Mouse (Mus musculus): Measurements from ENCODE around the gene Ppp2r5c. TPM values are rescaled to one million over a fixed set of nuclear protein-coding genes. Genes with fewer than 3 reads are reported as not detected.

The Ppp2r5c gene
- polyA plus RNA-seq, 1 experiment = 22.8 TPM

DNA sequence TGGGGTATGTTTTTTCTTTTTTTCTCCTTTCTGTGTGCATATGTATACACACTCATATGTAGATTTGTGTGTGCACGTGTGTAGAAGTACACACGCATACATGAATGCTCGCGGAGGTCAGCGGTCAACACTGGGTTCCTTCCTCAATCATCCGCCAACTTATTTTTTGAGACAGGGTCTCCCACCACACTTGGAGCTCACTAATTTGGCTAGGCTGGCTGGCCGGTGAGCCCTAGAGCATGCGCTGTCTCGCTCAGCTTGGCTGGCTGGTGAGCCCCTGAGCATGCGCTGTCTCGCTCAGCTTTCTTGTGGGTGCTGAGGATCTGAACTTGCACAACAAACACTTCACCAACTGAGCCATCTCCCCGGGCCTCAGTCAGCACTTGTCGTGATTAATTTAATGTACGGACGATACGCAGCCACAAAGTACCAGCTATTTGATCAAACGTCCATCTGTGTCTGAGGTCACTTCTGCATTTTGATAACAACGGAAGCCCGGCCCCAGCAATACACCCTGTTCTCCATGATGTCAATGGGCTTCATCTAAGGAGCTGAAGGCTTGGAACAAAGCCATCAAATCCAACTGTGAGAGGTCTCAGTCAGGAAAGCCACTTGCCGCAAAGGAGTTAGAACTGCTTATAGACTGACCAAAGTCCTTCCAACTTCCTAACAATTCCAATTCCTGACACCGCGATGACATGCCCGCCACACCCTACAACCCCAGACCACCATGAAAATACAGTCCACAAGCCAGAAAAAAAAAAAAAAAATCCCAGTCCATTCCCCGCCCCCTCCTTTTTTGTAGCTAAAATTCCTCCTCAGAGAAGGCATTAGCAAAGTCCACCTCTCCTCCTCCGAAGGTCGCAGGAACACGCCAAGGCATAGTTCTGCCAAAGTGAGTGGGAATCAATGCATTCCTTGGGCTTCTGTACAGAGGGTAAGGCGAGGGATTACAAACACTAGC is 29.6 kb upstream of the Ppp2r5c start:
- WGBS = 45% methylated on average over 28 of the region's 28 CpGs
- no peaks in the 10 kb centered on the region for H3K36me3 ChIP-seq (ENCODE audit: control insufficient read depth, insufficient read depth, low read length)
- no peak for DNase-seq (ENCODE audit: low read depth in 1 of 2, low spot score in 2 of 2)
- H3K4me3 ChIP-seq (ENCODE audit: extremely low read depth, insufficient read depth, insufficient read length) = no peak overlapping the region
- no peaks in the 10 kb centered on the region for H3K27me3 ChIP-seq (ENCODE audit: control insufficient read depth, insufficient read depth, low read length)
- TF ChIP-seq CTCF (IDR thresholded peaks at IDR 0.05; ENCODE audit: extremely low read depth, insufficient read depth, insufficient read length, insufficient replicate concordance) (no peak), POLR2A (IDR thresholded peaks at IDR 0.05; ENCODE audit: low read depth, low read length) (no peak)
- no peak overlapping the region for H3K27ac ChIP-seq (ENCODE audit: insufficient read depth, low read length)
- H3K4me1 ChIP-seq (ENCODE audit: control insufficient read depth, insufficient read depth, insufficient read length) = no peaks in the 10 kb centered on the region

DNA sequence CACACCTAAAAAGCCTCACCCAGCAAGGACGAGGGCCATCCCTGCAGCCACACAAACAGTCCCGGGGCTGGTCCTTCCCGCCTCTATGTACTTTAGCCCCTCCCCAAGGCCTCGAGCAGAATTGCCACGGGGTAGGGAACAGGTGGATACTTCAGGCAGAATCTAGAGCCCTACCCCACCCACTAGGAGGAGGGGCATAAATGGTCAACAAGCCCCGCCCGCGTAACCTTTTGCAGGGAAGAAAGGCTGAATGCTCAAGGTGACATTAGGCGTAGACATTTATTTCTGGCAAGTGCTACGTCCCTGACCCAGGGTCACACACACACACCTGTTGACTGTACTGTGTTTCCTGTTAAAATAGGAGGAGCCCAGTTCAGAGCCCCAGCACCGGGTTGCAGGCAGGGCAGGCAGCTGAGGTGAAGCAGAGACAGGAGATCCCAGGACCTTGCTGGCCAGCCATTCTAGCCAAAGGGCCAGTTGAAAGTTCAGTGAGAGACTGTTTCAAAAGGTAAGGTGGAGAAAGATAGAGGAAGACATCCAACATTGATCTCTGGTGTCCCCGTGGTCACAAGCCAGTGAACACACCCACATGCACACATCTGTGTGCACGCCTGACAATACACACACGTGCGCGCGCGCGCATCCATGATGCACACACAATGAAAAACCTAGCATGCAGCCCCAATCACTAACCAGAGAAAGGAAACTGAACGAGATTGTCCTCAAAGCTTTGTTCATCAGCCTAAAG is 28.8 kb upstream of the Ppp2r5c start:
- no peak overlapping the region for H3K27ac ChIP-seq (ENCODE audit: insufficient read depth, low read length)
- WGBS = 53% methylated on average over 20 of the region's 20 CpGs

DNA sequence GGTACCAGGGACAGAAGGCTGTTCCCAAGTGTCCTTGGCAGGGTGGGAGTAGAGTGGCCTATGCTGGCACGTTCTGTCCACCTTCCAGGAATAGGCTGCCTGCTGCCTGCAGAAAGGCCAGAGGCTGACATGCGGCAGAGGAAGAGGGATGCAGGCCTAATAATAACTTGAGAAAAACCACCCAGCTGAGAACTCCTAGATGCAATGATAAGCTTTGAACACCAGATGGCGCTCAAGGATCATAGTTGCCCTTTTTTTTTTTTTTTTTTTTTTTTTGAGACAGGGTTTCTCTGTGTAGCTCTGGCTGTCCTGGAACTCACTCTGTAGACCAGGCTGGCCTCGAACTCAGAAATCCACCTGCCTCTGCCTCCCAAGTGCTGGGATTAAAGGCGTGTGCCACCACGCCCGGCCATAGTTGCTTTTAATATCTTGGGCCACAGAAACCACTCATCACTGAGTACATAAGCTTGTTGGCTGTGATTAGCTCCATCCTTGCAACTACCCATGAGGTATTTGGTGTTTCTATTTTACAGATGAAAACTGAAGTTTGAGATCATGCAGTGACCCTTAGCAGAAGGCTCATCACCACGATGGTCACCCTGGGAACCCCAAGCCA is 28.1 kb upstream of the Ppp2r5c start:
- Histone ChIP-seq H3K27ac (ENCODE audit: insufficient read depth, low read length) (no peak overlapping the region), H3K4me3 (ENCODE audit: extremely low read depth, insufficient read depth, insufficient read length) (no peak overlapping the region), H3K4me1 (ENCODE audit: control insufficient read depth, insufficient read depth, insufficient read length) (no peaks in the 10 kb centered on the region), H3K27me3 (ENCODE audit: control insufficient read depth, insufficient read depth, low read length) (no peaks in the 10 kb centered on the region), H3K36me3 (ENCODE audit: control insufficient read depth, insufficient read depth, low read length) (no peaks in the 10 kb centered on the region)
- TF ChIP-seq CTCF (IDR thresholded peaks at IDR 0.05; ENCODE audit: extremely low read depth, insufficient read depth, insufficient read length, insufficient replicate concordance) (peak; percentile 15; the same call in 1 of the 2 replicates), POLR2A (IDR thresholded peaks at IDR 0.05; ENCODE audit: low read depth, low read length) (no peak)
- whole genome bisulfite sequencing = 30% methylated on average over 8 of the region's 8 CpGs
- DNase-seq (ENCODE audit: low read depth in 1 of 2, low spot score in 2 of 2) = peak in 1 of 2 experiments; percentile 10

More for the DNA sequence above, 28.8 kb upstream of the Ppp2r5c start:
- Histone ChIP-seq H3K4me1 (ENCODE audit: control insufficient read depth, insufficient read depth, insufficient read length) (no peaks in the 10 kb centered on the region), H3K4me3 (ENCODE audit: extremely low read depth, insufficient read depth, insufficient read length) (no peak overlapping the region), H3K27me3 (ENCODE audit: control insufficient read depth, insufficient read depth, low read length) (no peaks in the 10 kb centered on the region), H3K36me3 (ENCODE audit: control insufficient read depth, insufficient read depth, low read length) (no peaks in the 10 kb centered on the region)
- TF ChIP-seq CTCF (IDR thresholded peaks at IDR 0.05; ENCODE audit: extremely low read depth, insufficient read depth, insufficient read length, insufficient replicate concordance) (no peak), POLR2A (IDR thresholded peaks at IDR 0.05; ENCODE audit: low read depth, low read length) (no peak)
- DNase-seq (ENCODE audit: low read depth in 1 of 2, low spot score in 2 of 2) = no peak

DNA sequence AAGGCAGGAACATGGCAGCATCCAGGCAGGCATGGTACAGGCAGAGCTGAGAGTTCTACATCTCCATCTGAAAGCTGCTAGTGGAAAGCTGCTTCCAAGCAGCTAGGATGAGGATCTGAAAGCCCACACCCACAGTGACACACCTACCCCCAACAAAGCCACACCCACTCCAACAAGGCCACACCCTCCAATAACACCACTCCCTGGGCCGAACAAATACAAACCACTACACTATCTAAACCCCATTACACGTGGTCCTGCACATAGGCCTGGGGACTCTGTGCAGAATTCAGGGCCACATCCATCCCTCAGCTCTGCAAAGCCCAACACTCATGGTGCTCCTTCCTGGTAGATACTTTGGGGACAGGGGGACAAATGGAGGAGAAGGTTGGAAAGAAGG is 27.0 kb upstream of the Ppp2r5c start:
- Histone ChIP-seq H3K27ac (ENCODE audit: insufficient read depth, low read length) (no peak overlapping the region), H3K27me3 (ENCODE audit: control insufficient read depth, insufficient read depth, low read length) (no peaks in the 10 kb centered on the region), H3K4me3 (ENCODE audit: extremely low read depth, insufficient read depth, insufficient read length) (no peak overlapping the region), H3K4me1 (ENCODE audit: control insufficient read depth, insufficient read depth, insufficient read length) (no peaks in the 10 kb centered on the region), H3K36me3 (ENCODE audit: control insufficient read depth, insufficient read depth, low read length) (no peaks in the 10 kb centered on the region)
- WGBS = 64% methylated on average over 2 of the region's 2 CpGs
- TF ChIP-seq POLR2A (IDR thresholded peaks at IDR 0.05; ENCODE audit: low read depth, low read length) (no peak), CTCF (IDR thresholded peaks at IDR 0.05; ENCODE audit: extremely low read depth, insufficient read depth, insufficient read length, insufficient replicate concordance) (no peak)
- DNase-seq (ENCODE audit: low read depth in 1 of 2, low spot score in 2 of 2) = no peak

DNA sequence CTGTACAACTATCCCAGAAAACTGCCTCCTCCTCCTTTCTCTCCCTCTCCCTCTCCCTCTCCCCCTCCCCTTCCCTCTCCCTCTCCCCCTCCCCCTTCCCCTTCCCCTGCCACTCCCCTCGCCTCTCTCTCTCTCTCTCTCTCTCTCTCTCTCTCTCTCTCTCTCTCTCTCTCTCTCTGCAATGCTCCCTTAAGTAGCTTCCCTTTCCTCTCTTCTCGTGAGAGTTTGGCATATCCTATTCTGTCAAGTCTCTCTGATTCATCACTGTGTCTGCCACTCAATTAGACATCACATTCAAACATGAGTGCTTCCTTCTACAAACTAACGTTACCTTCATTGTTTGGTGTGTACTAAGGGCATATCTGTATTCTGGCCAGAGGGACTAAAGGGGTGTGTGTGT is 25.6 kb upstream of the Ppp2r5c start:
- no peaks in the 10 kb centered on the region for H3K4me1 ChIP-seq (ENCODE audit: control insufficient read depth, insufficient read depth, insufficient read length)
- 28% methylated on average over 2 of the region's 3 CpGs for WGBS
- DNase-seq (ENCODE audit: low read depth in 1 of 2, low spot score in 2 of 2) = no peak
- no peak overlapping the region for H3K27ac ChIP-seq (ENCODE audit: insufficient read depth, low read length)
- H3K4me3 ChIP-seq (ENCODE audit: extremely low read depth, insufficient read depth, insufficient read length) = no peak overlapping the region
- no peak for TF ChIP-seq CTCF (IDR thresholded peaks at IDR 0.05; ENCODE audit: extremely low read depth, insufficient read depth, insufficient read length, insufficient replicate concordance)
- H3K27me3 ChIP-seq (ENCODE audit: control insufficient read depth, insufficient read depth, low read length) = no peaks in the 10 kb centered on the region
- no peaks in the 10 kb centered on the region for H3K36me3 ChIP-seq (ENCODE audit: control insufficient read depth, insufficient read depth, low read length)

DNA sequence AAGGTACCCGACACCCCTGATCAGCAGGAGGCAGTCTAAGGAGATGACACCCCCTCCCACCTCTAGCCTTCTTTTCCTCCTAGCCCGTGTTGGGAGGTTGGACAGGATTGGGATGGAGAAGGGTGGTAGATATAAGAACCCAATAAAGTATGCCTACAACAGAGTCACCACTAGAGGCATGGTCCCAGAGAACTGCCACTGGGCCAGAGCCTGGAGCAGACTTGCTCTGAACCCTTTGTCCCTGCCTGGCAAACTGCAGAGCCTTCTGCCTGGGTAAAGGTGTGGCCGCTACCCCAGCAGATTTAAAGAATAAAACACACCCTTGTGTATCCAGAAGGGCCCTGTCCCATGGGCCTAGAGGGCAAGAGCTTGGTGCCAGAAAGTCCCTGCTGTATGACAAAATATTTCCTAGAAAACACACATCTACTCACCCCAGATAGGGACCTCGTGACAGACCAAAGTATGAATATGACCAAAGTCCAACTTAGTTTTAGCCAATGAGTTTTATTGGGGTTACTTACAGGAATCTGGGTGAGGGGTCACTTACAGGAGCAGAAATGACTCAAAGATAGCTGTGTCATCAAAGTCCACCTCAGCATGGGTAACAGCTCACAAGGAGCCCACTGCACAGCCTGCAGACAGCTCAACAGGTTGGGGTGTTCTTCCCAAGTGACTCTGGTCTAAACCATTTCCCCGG is 22.8 kb upstream of the Ppp2r5c start:
- H3K36me3 ChIP-seq (ENCODE audit: control insufficient read depth, insufficient read depth, low read length) = no peaks in the 10 kb centered on the region
- no peaks in the 10 kb centered on the region for H3K4me1 ChIP-seq (ENCODE audit: control insufficient read depth, insufficient read depth, insufficient read length)
- TF ChIP-seq POLR2A (IDR thresholded peaks at IDR 0.05; ENCODE audit: low read depth, low read length) (no peak), CTCF (IDR thresholded peaks at IDR 0.05; ENCODE audit: extremely low read depth, insufficient read depth, insufficient read length, insufficient replicate concordance) (no peak)
- no peaks in the 10 kb centered on the region for H3K27me3 ChIP-seq (ENCODE audit: control insufficient read depth, insufficient read depth, low read length)
- no peak for DNase-seq (ENCODE audit: low read depth in 1 of 2, low spot score in 2 of 2)
- H3K27ac ChIP-seq (ENCODE audit: insufficient read depth, low read length) = no peak overlapping the region
- H3K4me3 ChIP-seq (ENCODE audit: extremely low read depth, insufficient read depth, insufficient read length) = no peak overlapping the region
- 85% methylated on average over 5 of the region's 5 CpGs for WGBS

All from spleen, adult 2 months (tissue).